Mouse (Mus musculus): ENCODE results near the gene Hcls1. TPM values are rescaled to one million over a fixed set of nuclear protein-coding genes. Genes with fewer than 3 reads are reported as not detected.

The Hcls1 gene
- polyA plus RNA-seq (2015; fragmentation: Nextera tagmentation; extraction: Ambion mirVana) = 2.5 and 15.1 TPM in 2 replicates

DNA sequence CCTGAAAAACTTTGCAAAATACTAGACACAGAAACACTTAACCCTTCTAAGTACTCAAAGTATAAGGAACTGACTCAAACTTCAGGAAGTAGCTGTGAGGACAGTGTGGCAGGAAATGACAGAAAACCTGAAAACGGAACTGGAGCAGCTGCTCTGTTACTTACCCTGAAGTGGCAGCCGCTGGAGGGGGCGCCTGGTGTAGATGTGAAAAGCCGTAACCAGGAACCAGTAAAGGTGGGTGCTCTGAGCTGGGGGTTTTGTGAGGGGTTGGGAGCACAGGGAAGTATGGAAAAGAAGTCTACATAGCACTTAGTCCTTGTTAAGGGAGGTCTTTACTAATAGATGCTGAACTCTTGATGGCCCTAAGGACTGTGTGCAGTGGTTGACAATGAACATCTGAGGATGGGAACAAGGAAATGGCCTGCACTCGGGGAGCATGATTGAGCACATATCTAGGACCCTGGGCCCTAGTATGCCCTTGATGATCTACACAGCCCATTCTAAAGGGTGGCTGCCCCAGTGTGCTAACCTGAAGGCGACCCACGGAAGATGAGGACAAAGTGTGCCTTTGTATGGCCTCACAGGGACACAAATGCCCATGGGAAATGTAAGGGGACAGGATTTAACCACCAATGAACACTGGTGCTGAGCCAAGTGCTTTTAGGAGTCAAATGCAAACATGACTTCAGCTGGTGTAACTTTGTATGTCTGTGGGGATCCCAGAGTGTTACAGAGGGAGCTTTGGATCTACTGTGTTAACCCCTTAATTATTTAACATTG is at the start of gene Hcls1:
Gene Hcls1 (plus strand): TSS at position 143 of the 780 bp plus-strand sequence.
- no peak within 1 kb of the TSS for H3K27ac ChIP-seq (replicated peaks)
- H3K9me3 ChIP-seq (replicated peaks) = no peaks in the 10 kb centered on the region
- H3K36me3 ChIP-seq = peaks cover 35% of the 10 kb centered on the region
- no peak within 1 kb of the TSS for H3K9ac ChIP-seq (replicated peaks)
- no peak within 1 kb of the TSS for H3K4me3 ChIP-seq (replicated peaks)
- 80% methylated on average over 7 of the region's 7 CpGs for WGBS
- ATAC-seq (ENCODE audit: low FRiP score) = no peak
- no peaks in the 10 kb centered on the region for H3K27me3 ChIP-seq (replicated peaks)
- H3K4me2 ChIP-seq = no peak within 1 kb of the TSS
- H3K4me1 ChIP-seq = no peaks in the 10 kb centered on the region

DNA sequence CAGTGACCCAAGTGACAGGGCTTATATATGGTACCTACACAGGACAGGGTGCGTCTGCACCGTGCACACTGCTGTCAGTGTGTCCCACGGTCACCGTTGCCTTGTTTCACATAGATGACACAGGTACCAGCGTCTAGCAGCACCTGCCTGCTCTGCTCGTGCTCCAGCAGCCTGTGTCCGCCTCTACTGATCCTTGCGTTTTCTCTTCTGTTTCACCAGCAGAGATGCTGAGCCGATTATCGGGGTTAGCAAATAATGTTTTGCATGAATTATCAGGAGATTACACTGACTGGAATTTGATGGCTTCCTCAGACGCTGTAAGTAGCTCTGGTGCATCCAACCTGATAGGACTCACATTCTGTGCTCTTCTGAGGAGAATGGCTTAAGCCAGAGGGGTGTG is 48.9 kb upstream of the Hcls1 start:
- no peak for ATAC-seq (ENCODE audit: low FRiP score)
- no peak overlapping the region for H3K4me3 ChIP-seq (replicated peaks)
- H3K27ac ChIP-seq (replicated peaks) = no peak overlapping the region
- no peaks in the 10 kb centered on the region for H3K9me3 ChIP-seq (replicated peaks)
- peaks cover 7% of the 10 kb centered on the region; the same call in 1 of the 2 replicates for H3K4me1 ChIP-seq
- 94% methylated on average over 11 of the region's 11 CpGs for WGBS
- peaks cover 39% of the 10 kb centered on the region for H3K36me3 ChIP-seq
- H3K9ac ChIP-seq (replicated peaks) = no peak overlapping the region
- no peaks in the 10 kb centered on the region for H3K27me3 ChIP-seq (replicated peaks)
- H3K4me2 ChIP-seq = no peak overlapping the region

DNA sequence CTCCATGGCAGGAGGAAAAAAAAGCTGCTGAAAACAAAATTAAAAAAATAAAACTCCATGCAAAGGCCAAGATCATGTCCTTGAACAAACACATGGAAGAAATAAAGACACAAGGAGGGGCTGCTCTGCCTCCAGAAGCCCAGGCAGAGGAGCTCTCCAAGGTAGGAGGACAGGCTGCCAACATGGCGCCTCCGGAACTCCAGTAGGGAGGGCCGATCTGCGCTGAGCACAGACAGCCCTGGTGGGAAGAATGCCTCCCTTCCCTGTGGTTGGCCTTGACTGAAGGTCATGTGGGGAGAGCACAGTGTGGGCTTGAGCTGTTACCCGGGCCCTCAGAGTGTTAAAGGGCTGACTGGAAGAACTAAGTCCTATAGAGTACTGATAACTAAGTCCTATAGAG is 47.2 kb upstream of the Hcls1 start:
- Histone ChIP-seq H3K9me3 (replicated peaks) (no peaks in the 10 kb centered on the region), H3K4me1 (peaks cover 5% of the 10 kb centered on the region; the same call in 1 of the 2 replicates), H3K36me3 (peaks cover 53% of the 10 kb centered on the region), H3K9ac (replicated peaks) (no peak overlapping the region), H3K4me2 (no peak overlapping the region), H3K4me3 (replicated peaks) (no peak overlapping the region), H3K27me3 (replicated peaks) (no peaks in the 10 kb centered on the region), H3K27ac (replicated peaks) (no peak overlapping the region)
- ATAC-seq (ENCODE audit: low FRiP score) = no peak
- WGBS = 91% methylated on average over 5 of the region's 5 CpGs

DNA sequence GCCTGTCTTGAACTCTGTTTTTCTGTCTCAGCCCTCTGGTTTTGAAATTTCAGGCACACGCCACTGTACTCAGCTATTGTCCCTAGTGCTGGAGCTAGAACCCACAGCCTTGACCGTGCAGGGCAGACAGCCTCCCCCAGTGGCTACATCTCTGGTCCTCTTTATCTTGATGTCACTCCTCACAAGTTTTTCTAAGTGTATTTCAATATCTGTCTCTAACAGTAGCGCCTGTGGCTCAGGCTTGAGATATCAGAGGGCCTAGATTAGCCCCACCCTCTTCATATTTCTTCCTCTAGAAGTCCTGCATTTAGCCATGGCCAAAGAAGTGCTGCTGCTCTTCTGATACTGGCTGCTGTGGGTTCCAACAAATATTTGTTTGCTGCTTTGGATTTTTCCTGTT is 44.2 kb upstream of the Hcls1 start:
- no peak overlapping the region for H3K9ac ChIP-seq (replicated peaks)
- WGBS = 92% methylated on average over 3 of the region's 3 CpGs

DNA sequence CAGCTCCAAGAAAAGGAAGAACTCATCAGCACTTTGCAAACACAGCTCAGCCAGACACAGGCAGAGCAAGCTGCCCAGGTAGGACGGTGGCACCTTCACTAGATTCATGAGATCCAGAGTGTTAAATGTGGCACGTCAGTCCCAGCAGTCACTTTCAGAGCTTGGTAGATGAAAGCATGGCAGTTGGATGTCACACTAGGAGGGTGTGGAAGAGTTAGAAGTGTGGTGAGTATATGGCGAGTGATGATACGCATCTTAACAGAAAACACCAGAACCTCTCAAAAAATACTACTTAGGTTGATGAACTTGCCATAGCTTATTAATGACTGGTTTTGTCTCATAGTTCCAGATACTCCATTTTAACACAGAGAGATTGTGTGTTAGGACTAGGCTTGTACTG is 43.4 kb upstream of the Hcls1 start:
- H3K4me2 ChIP-seq = no peak overlapping the region

More for the DNA sequence above, 44.2 kb upstream of the Hcls1 start:
- ATAC-seq (ENCODE audit: low FRiP score) = no peak
- no peaks in the 10 kb centered on the region for H3K27me3 ChIP-seq (replicated peaks)
- peaks cover 80% of the 10 kb centered on the region for H3K36me3 ChIP-seq
- H3K4me2 ChIP-seq = no peak overlapping the region
- no peaks in the 10 kb centered on the region for H3K9me3 ChIP-seq (replicated peaks)
- H3K4me3 ChIP-seq (replicated peaks) = no peak overlapping the region
- no peak overlapping the region for H3K27ac ChIP-seq (replicated peaks)
- no peaks in the 10 kb centered on the region for H3K4me1 ChIP-seq

DNA sequence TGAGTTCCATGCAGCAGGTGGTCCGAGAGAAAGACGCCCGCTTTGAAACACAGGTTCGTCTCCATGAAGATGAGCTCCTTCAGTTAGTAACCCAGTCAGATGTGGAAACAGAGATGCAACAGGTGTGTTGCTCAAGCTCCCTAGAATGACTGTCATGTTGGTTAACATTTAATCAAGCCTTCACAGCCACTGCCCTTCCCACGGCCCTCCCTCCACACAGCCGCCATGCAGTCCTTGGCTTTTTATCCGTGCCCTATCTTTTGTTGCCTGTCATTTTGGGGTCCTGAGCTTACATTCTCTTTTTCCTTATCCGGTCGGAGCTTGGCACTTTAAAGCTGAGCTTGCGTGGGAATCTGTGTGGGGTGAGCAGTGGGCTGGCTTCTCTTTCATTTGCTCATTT is 41.5 kb upstream of the Hcls1 start:
- WGBS = 91% methylated on average over 10 of the region's 10 CpGs
- no peak overlapping the region for H3K4me2 ChIP-seq
- ATAC-seq (ENCODE audit: low FRiP score) = no peak
- no peak overlapping the region for H3K27ac ChIP-seq (replicated peaks)
- no peaks in the 10 kb centered on the region for H3K9me3 ChIP-seq (replicated peaks)
- no peaks in the 10 kb centered on the region for H3K4me1 ChIP-seq
- H3K9ac ChIP-seq (replicated peaks) = no peak overlapping the region
- peaks cover 82% of the 10 kb centered on the region for H3K36me3 ChIP-seq
- no peaks in the 10 kb centered on the region for H3K27me3 ChIP-seq (replicated peaks)
- no peak overlapping the region for H3K4me3 ChIP-seq (replicated peaks)

More for the DNA sequence above, 43.4 kb upstream of the Hcls1 start:
- no peak for ATAC-seq (ENCODE audit: low FRiP score)
- Histone ChIP-seq H3K4me1 (no peaks in the 10 kb centered on the region), H3K9me3 (replicated peaks) (no peaks in the 10 kb centered on the region), H3K9ac (replicated peaks) (no peak overlapping the region), H3K27ac (replicated peaks) (no peak overlapping the region), H3K4me3 (replicated peaks) (no peak overlapping the region), H3K27me3 (replicated peaks) (no peaks in the 10 kb centered on the region), H3K36me3 (peaks cover 80% of the 10 kb centered on the region)
- WGBS = 98% methylated on average over 4 of the region's 4 CpGs

DNA sequence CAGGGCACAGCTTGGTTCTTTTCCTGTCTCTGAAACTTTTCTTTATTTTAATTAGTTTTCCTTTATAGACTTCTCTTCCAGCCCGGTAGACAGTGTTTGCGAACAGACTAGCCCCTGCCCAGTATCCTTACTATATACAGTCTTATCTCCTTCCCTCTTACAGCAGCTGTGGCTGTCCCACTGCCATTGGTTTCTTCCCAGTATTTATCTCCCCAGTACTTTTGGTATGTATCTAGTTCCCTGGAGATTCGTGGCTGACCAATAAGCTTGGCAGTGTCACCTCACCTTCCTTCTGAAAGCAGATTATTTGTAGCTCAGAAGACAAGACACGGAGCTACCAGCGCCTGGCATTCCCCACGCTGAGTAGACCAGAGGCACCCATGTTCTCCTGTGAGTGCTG is 38.1 kb upstream of the Hcls1 start:
- H3K4me1 ChIP-seq = no peaks in the 10 kb centered on the region
- no peak overlapping the region for H3K9ac ChIP-seq (replicated peaks)
- peaks cover 86% of the 10 kb centered on the region for H3K36me3 ChIP-seq
- 96% methylated on average over 6 of the region's 6 CpGs for WGBS
- no peaks in the 10 kb centered on the region for H3K27me3 ChIP-seq (replicated peaks)
- no peak for ATAC-seq (ENCODE audit: low FRiP score)
- no peaks in the 10 kb centered on the region for H3K9me3 ChIP-seq (replicated peaks)
- H3K4me2 ChIP-seq = no peak overlapping the region
- no peak overlapping the region for H3K4me3 ChIP-seq (replicated peaks)
- H3K27ac ChIP-seq (replicated peaks) = no peak overlapping the region

DNA sequence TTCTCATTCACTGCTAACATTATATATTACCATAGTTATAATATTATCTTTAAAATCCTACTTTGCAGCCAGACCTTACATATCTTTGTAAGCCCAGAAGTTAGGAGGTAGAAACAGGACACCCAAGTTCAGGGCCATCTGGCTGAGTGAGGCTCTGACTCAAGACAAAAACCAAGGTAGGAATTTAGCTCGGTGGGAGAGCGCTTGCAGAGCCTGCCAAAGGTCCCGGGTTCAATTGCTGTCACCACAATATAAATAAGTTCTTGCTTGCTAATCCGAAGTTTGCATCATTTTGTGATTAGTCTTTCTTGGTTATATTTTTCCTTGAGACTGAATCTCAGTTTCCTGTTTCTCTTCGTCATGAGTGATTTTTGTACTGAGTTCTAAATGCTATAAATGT is 31.6 kb upstream of the Hcls1 start:
- no peak for ATAC-seq (ENCODE audit: low FRiP score)
- H3K36me3 ChIP-seq = peaks cover 71% of the 10 kb centered on the region
- no peak overlapping the region for H3K27ac ChIP-seq (replicated peaks)
- H3K4me3 ChIP-seq (replicated peaks) = no peak overlapping the region
- 91% methylated on average over 5 of the region's 5 CpGs for WGBS
- H3K9ac ChIP-seq (replicated peaks) = no peak overlapping the region
- H3K27me3 ChIP-seq (replicated peaks) = no peaks in the 10 kb centered on the region
- no peak overlapping the region for H3K4me2 ChIP-seq
- H3K9me3 ChIP-seq (replicated peaks) = no peaks in the 10 kb centered on the region
- H3K4me1 ChIP-seq = no peaks in the 10 kb centered on the region

DNA sequence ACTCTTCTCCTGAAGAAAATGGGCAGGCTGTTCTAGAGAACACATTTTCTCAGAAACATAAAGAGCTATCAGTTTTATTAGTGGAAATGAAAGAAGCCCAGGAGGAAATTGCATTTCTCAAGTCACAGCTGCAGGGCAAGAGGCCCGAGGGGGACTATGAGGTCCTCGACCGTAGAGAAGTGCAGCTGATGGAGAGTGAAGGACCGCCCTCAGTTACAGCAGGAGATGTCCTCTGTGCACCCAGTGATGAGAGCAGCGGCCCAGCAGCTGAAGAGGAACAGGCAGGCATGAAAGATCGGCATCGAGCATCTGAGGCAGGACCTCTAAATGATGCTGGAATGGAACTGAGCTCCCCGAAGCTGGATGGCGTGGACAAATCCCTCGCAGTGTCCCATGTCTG is 22.9 kb upstream of the Hcls1 start:
- Histone ChIP-seq H3K4me2 (no peak overlapping the region), H3K27me3 (replicated peaks) (no peaks in the 10 kb centered on the region), H3K4me3 (replicated peaks) (no peak overlapping the region), H3K9me3 (replicated peaks) (no peaks in the 10 kb centered on the region), H3K27ac (replicated peaks) (no peak overlapping the region), H3K9ac (replicated peaks) (no peak overlapping the region), H3K36me3 (peaks cover 69% of the 10 kb centered on the region), H3K4me1 (no peaks in the 10 kb centered on the region)
- WGBS = 88% methylated on average over 10 of the region's 10 CpGs
- ATAC-seq (ENCODE audit: low FRiP score) = no peak

DNA sequence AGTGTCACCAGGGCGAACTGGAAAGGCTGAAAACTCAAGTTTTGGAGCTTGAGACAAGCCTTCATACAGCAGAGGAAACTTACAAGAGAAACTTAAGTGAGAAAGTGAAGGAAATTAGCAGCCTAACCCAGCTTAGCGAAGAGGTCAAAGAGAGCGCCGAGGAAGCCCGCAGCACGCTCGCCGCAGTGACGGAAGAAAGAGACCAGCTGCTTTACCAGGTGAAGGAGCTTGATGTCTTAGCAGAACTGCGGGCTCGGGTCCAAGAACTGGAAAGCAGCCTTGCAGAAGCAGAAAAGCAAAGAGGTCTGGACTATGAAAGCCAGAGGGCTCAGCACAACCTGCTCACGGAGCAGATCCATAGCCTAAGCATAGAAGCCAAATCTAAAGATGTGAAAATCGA is 22.5 kb upstream of the Hcls1 start:
- H3K27ac ChIP-seq (replicated peaks) = no peak overlapping the region
- H3K4me2 ChIP-seq = no peak overlapping the region
- no peaks in the 10 kb centered on the region for H3K9me3 ChIP-seq (replicated peaks)
- peaks cover 69% of the 10 kb centered on the region for H3K36me3 ChIP-seq
- 95% methylated on average over 13 of the region's 13 CpGs for WGBS
- no peak overlapping the region for H3K9ac ChIP-seq (replicated peaks)
- H3K4me1 ChIP-seq = no peaks in the 10 kb centered on the region
- no peak overlapping the region for H3K4me3 ChIP-seq (replicated peaks)
- no peak for ATAC-seq (ENCODE audit: low FRiP score)
- no peaks in the 10 kb centered on the region for H3K27me3 ChIP-seq (replicated peaks)

DNA sequence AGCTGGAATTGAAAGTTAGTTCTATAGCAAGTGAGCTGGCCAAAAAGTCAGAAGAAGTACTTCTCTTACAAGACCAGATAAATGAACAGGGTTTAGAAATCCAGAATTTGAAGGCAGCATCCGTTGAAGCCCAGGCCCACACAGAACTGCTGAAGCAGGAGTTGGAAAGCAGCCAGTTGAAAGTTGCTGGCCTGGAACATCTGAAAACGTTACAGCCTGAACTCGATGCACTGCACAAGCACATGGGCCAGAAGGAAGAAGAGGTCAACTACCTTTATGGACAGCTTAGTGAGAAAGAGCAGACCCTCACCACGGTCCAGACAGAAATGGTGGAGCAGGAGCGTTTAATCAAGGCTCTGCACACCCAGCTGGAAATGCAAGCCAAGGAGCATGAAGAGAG is 20.6 kb upstream of the Hcls1 start:
- H3K36me3 ChIP-seq = peaks cover 74% of the 10 kb centered on the region
- no peak overlapping the region for H3K27ac ChIP-seq (replicated peaks)
- no peak for ATAC-seq (ENCODE audit: low FRiP score)
- no peaks in the 10 kb centered on the region for H3K4me1 ChIP-seq
- no peaks in the 10 kb centered on the region for H3K9me3 ChIP-seq (replicated peaks)
- H3K27me3 ChIP-seq (replicated peaks) = no peaks in the 10 kb centered on the region
- H3K4me2 ChIP-seq = no peak overlapping the region
- H3K9ac ChIP-seq (replicated peaks) = no peak overlapping the region
- no peak overlapping the region for H3K4me3 ChIP-seq (replicated peaks)
- WGBS = 85% methylated on average over 5 of the region's 5 CpGs

DNA sequence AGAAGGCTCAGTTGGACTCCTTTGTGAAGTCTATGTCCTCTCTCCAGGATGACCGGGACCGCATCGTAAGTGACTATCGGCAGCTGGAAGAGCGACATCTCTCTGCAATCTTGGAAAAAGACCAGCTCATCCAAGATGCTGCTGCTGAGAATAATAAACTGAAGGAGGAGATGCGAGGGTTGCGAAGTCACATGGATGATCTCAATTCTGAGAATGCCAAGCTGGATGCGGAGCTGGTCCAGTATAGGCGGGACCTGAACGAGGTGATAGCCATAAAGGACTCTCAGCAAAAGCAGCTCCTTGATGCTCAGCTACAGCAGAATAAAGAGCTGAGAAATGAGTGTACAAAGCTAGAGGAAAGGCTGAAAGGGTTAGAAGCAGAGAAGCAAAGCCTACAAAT is 16.3 kb upstream of the Hcls1 start:
- H3K9me3 ChIP-seq (replicated peaks) = no peaks in the 10 kb centered on the region
- no peak overlapping the region for H3K4me2 ChIP-seq
- H3K27ac ChIP-seq (replicated peaks) = no peak overlapping the region
- no peak for ATAC-seq (ENCODE audit: low FRiP score)
- WGBS = 90% methylated on average over 10 of the region's 10 CpGs
- no peak overlapping the region for H3K4me3 ChIP-seq (replicated peaks)
- H3K4me1 ChIP-seq = no peaks in the 10 kb centered on the region
- H3K27me3 ChIP-seq (replicated peaks) = no peaks in the 10 kb centered on the region
- H3K9ac ChIP-seq (replicated peaks) = no peak overlapping the region
- H3K36me3 ChIP-seq = peaks cover 77% of the 10 kb centered on the region

Measured in neural tube, embryonic 15.5 days (tissue).